Mouse (Mus musculus) heart, embryonic 15.5 days (tissue): ENCODE measurements at regions not wholly inside any gene's neighbourhood (a gene's known extent, or its start where the extent isn't known, plus 50 kb on each side); places are given as distances from the start of the nearest gene placed in this dataset.

Source experiments
- ATAC-seq: fragments of 200-750 bp; cut with Nextera tagmentation; replicated peaks from 2 replicates; pipeline ENCODE4 v1.8.0; 2017; ENCODE audit warnings: low read depth, moderate TSS enrichment; ENCODE audit not compliant: insufficient number of reproducible peaks, insufficient read depth, low FRiP score
- H3K27ac ChIP-seq: fragments of 300-500 bp; sonication (generic); 2 replicates; pipeline ENCODE4 v1.5.1; 2015; ENCODE audit warnings: mild to moderate bottlenecking, inconsistent platforms
- H3K27me3 ChIP-seq: fragments of 300-500 bp; sonication (generic); 2 replicates; pipeline ENCODE4 v1.6.1; 2015; ENCODE audit warnings: inconsistent platforms
- H3K36me3 ChIP-seq: fragments of 300-500 bp; sonication (generic); 2 replicates; pipeline ENCODE4 v1.6.1; 2015; ENCODE audit warnings: mild to moderate bottlenecking, inconsistent platforms
- H3K4me1 ChIP-seq: fragments of 300-500 bp; sonication (generic); replicated peaks from 2 replicates; pipeline ENCODE4 v1.6.1; 2015; ENCODE audit warnings: inconsistent platforms
- H3K4me2 ChIP-seq: fragments of 300-500 bp; sonication (generic); 2 replicates; pipeline ENCODE4 v1.6.1; 2015; ENCODE audit warnings: inconsistent platforms, mild to moderate bottlenecking, moderate library complexity
- H3K4me3 ChIP-seq: fragments of 300-500 bp; sonication (generic); 2 replicates; pipeline ENCODE4 v1.5.1; 2015; ENCODE audit warnings: mild to moderate bottlenecking, inconsistent platforms
- H3K9ac ChIP-seq: fragments of 300-500 bp; sonication (generic); 2 replicates; pipeline ENCODE4 v1.6.1; 2015; ENCODE audit warnings: mild to moderate bottlenecking, inconsistent platforms
- H3K9me3 ChIP-seq: fragments of 300-500 bp; sonication (generic); replicated peaks from 2 replicates; pipeline ENCODE4 v1.6.1; 2016; ENCODE audit warnings: inconsistent platforms
- WGBS: fragments of 180-500 bp; shearing (Covaris S2); methylation state at CpG from one replicate; pipeline ENCODE4 v1.1.7; 2015; ENCODE audit warnings: mixed read lengths; 5-methylcytosine and 5-hydroxymethylcytosine counted together

GRCm38 (mm10) chr11:24255201-24256060, 177.6 kb downstream of the Bcl11a start:
- ATAC-seq: no peak

GRCm38 (mm10) chr11:24257741-24258140, 179.9 kb downstream of the Bcl11a start:
- H3K27ac ChIP-seq: no peak overlapping the region
- H3K36me3 ChIP-seq: no peaks in the 10 kb centered on the region
- H3K4me3 ChIP-seq: no peak overlapping the region
- H3K4me1 ChIP-seq: no peaks in the 10 kb centered on the region
- H3K9me3 ChIP-seq: no peaks in the 10 kb centered on the region
- no peak overlapping the region for H3K9ac ChIP-seq
- ATAC-seq: no peak
- no peaks in the 10 kb centered on the region for H3K27me3 ChIP-seq
- no peak overlapping the region for H3K4me2 ChIP-seq

More at GRCm38 (mm10) chr11:24255201-24256060, 177.6 kb downstream of the Bcl11a start:
- no peak overlapping the region for H3K4me2 ChIP-seq
- no peaks in the 10 kb centered on the region for H3K4me1 ChIP-seq
- H3K9ac ChIP-seq: no peak overlapping the region
- 85% methylated on average over 22 of the region's 22 CpGs for WGBS
- H3K27ac ChIP-seq: no peak overlapping the region
- no peaks in the 10 kb centered on the region for H3K9me3 ChIP-seq
- H3K27me3 ChIP-seq: no peaks in the 10 kb centered on the region
- H3K4me3 ChIP-seq: no peak overlapping the region
- H3K36me3 ChIP-seq: no peaks in the 10 kb centered on the region

- H3K4me2 ChIP-seq: no peak overlapping the region
- no peaks in the 10 kb centered on the region for H3K27me3 ChIP-seq
- no peak overlapping the region for H3K4me3 ChIP-seq
- no peak for ATAC-seq
- no peak overlapping the region for H3K27ac ChIP-seq
- no peak overlapping the region for H3K9ac ChIP-seq
- 80% methylated on average over 6 of the region's 6 CpGs for WGBS
- no peaks in the 10 kb centered on the region for H3K36me3 ChIP-seq
- H3K9me3 ChIP-seq: no peaks in the 10 kb centered on the region
- H3K4me1 ChIP-seq: no peaks in the 10 kb centered on the region
Observed at GRCm38 (mm10) chr11:24258340-24258739, 180.5 kb downstream of the Bcl11a start.

- H3K36me3 ChIP-seq: no peaks in the 10 kb centered on the region
- no peaks in the 10 kb centered on the region for H3K27me3 ChIP-seq
- H3K27ac ChIP-seq: no peak overlapping the region
- WGBS: 65% methylated on average over 2 of the region's 2 CpGs
- no peak for ATAC-seq
- H3K9me3 ChIP-seq: no peaks in the 10 kb centered on the region
- H3K4me1 ChIP-seq: no peaks in the 10 kb centered on the region
- H3K4me3 ChIP-seq: no peak overlapping the region
- no peak overlapping the region for H3K9ac ChIP-seq
- H3K4me2 ChIP-seq: no peak overlapping the region
Observed at GRCm38 (mm10) chr11:24259668-24260067, 181.8 kb downstream of the Bcl11a start.

GRCm38 (mm10) chr11:24269046-24269445, 191.2 kb downstream of the Bcl11a start:
- H3K9me3 ChIP-seq: no peaks in the 10 kb centered on the region
- 63% methylated on average over 2 of the region's 2 CpGs for WGBS
- H3K9ac ChIP-seq: no peak overlapping the region
- no peak overlapping the region for H3K4me3 ChIP-seq
- no peak overlapping the region for H3K4me2 ChIP-seq
- no peaks in the 10 kb centered on the region for H3K36me3 ChIP-seq
- ATAC-seq: no peak
- no peak overlapping the region for H3K27ac ChIP-seq
- no peaks in the 10 kb centered on the region for H3K27me3 ChIP-seq
- no peaks in the 10 kb centered on the region for H3K4me1 ChIP-seq

GRCm38 (mm10) chr11:24281628-24282027, 203.8 kb downstream of the Bcl11a start:
- H3K4me2 ChIP-seq: no peak overlapping the region
- 52% methylated on average over 5 of the region's 5 CpGs for WGBS
- no peak for ATAC-seq
- H3K9me3 ChIP-seq: no peaks in the 10 kb centered on the region
- no peak overlapping the region for H3K27ac ChIP-seq
- no peak overlapping the region for H3K9ac ChIP-seq
- H3K36me3 ChIP-seq: no peaks in the 10 kb centered on the region
- peaks cover 9% of the 10 kb centered on the region for H3K4me1 ChIP-seq
- no peaks in the 10 kb centered on the region for H3K27me3 ChIP-seq
- no peak overlapping the region for H3K4me3 ChIP-seq

- Histone ChIP-seq H3K4me3 (no peak overlapping the region), H3K9me3 (no peaks in the 10 kb centered on the region), H3K4me2 (no peak overlapping the region), H3K36me3 (no peaks in the 10 kb centered on the region), H3K27me3 (no peaks in the 10 kb centered on the region), H3K27ac (no peak overlapping the region), H3K9ac (no peak overlapping the region), H3K4me1 (peaks cover 9% of the 10 kb centered on the region)
- ATAC-seq: no peak
- 38% methylated on average over 9 of the region's 9 CpGs for WGBS
Observed at GRCm38 (mm10) chr11:24282556-24282955, 204.7 kb downstream of the Bcl11a start.

GRCm38 (mm10) chr11:24286129-24287108, 208.6 kb downstream of the Bcl11a start:
- no peaks in the 10 kb centered on the region for H3K9me3 ChIP-seq
- ATAC-seq: no peak
- no peak overlapping the region for H3K9ac ChIP-seq
- peaks cover 9% of the 10 kb centered on the region for H3K4me1 ChIP-seq
- 49% methylated on average over 18 of the region's 18 CpGs for WGBS
- H3K27ac ChIP-seq: no peak overlapping the region
- H3K27me3 ChIP-seq: no peaks in the 10 kb centered on the region
- H3K36me3 ChIP-seq: no peaks in the 10 kb centered on the region
- H3K4me3 ChIP-seq: no peak overlapping the region
- H3K4me2 ChIP-seq: no peak overlapping the region

- Histone ChIP-seq H3K27me3 (no peaks in the 10 kb centered on the region), H3K4me1 (peaks cover 10% of the 10 kb centered on the region), H3K36me3 (no peaks in the 10 kb centered on the region), H3K27ac (no peak overlapping the region), H3K4me2 (no peak overlapping the region), H3K4me3 (no peak overlapping the region), H3K9me3 (no peaks in the 10 kb centered on the region), H3K9ac (no peak overlapping the region)
- WGBS: 78% methylated on average over 3 of the region's 3 CpGs
- no peak for ATAC-seq
Observed at GRCm38 (mm10) chr11:24293209-24293608, 215.4 kb downstream of the Bcl11a start.

- no peaks in the 10 kb centered on the region for H3K27me3 ChIP-seq
- no peaks in the 10 kb centered on the region for H3K36me3 ChIP-seq
- no peak overlapping the region for H3K4me3 ChIP-seq
- no peak overlapping the region for H3K4me2 ChIP-seq
- no peak overlapping the region for H3K27ac ChIP-seq
- H3K4me1 ChIP-seq: peaks cover 10% of the 10 kb centered on the region
- no peak overlapping the region for H3K9ac ChIP-seq
- WGBS: 68% methylated on average over 7 of the region's 7 CpGs
- no peak for ATAC-seq
- no peaks in the 10 kb centered on the region for H3K9me3 ChIP-seq
Observed at GRCm38 (mm10) chr11:24293860-24294531, 216.1 kb downstream of the Bcl11a start.
